Mouse (Mus musculus) heart, embryonic 12.5 days (tissue): Measurements from ENCODE around the gene Fam24b. TPM values are rescaled to one million over a fixed set of nuclear protein-coding genes. Genes with fewer than 3 reads are reported as not detected.

Source experiments
- polyA plus RNA-seq: library from polyadenylated mRNA; unstranded; fragments of >200 nt; fragmentation: Nextera tagmentation; extraction: Ambion mirVana; gene quantifications from 2 replicates; pipeline ENCODE4 v1.2.1, GENCODE M21; 2016

The Fam24b gene
- polyA plus RNA-seq, 1 experiment from 2014 or later = not detected

Other genes starting within 250 kb of the Fam24b start
- not detected in 2 replicates for gene 4933402N03Rik, start 183.2 kb downstream of the Fam24b start, polyA plus RNA-seq
- gene 5430419D17Rik, start 155.1 kb downstream of the Fam24b start, polyA plus RNA-seq = 0.18 and 0.27 TPM in 2 replicates
- 0.62 and 0.91 TPM in 2 replicates for gene Cuzd1, start 7.2 kb downstream of the Fam24b start, polyA plus RNA-seq
- gene Fam24a, start 4.3 kb upstream of the Fam24b start, polyA plus RNA-seq = not detected in 2 replicates
- gene 2310057M21Rik, start 33.2 kb upstream of the Fam24b start, polyA plus RNA-seq = 17.7 and 20.3 TPM in 2 replicates
- gene Pstk, start 41.6 kb upstream of the Fam24b start, polyA plus RNA-seq = 86.6 and 96.7 TPM in 2 replicates
- 12.0 and 14.3 TPM in 2 replicates for gene Ikzf5, start 81.0 kb upstream of the Fam24b start, polyA plus RNA-seq
- gene Acadsb, start 81.1 kb upstream of the Fam24b start, polyA plus RNA-seq = 87.4 and 87.6 TPM in 2 replicates
- gene Hmx3, start 213.4 kb upstream of the Fam24b start, polyA plus RNA-seq = not detected in 2 replicates
- gene Hmx2, start 219.3 kb upstream of the Fam24b start, polyA plus RNA-seq = not detected in 2 replicates
- gene Bub3, start 230.7 kb upstream of the Fam24b start, polyA plus RNA-seq = 129 and 133 TPM in 2 replicates